Mouse (Mus musculus) small intestine, adult 2 months (tissue): ENCODE results near the gene Lgr4. TPM values are rescaled to one million over a fixed set of nuclear protein-coding genes. Genes with fewer than 3 reads are reported as not detected.

ENCODE experiments used
- H3K27ac ChIP-seq: fragments of 200-500 bp; 2 replicates; pipeline ENCODE4 v1.5.1; 2012; ENCODE audit warnings: low read depth, low read length, control low read depth, inconsistent platforms; ENCODE audit not compliant: insufficient read depth
- H3K27me3 ChIP-seq: fragments of 200-500 bp; 2 replicates; pipeline ENCODE4 v1.6.1; 2012; ENCODE audit warnings: mild to moderate bottlenecking, moderate library complexity, low read length, inconsistent platforms; ENCODE audit not compliant: control insufficient read depth, insufficient read depth
- H3K36me3 ChIP-seq: fragments of 200-500 bp; 2 replicates; pipeline ENCODE4 v1.6.1; 2012; ENCODE audit warnings: mild to moderate bottlenecking, low read length, control low read depth, inconsistent platforms; ENCODE audit not compliant: control insufficient read depth, insufficient read depth
- H3K4me1 ChIP-seq: fragments of 200-500 bp; 2 replicates; pipeline ENCODE4 v1.6.1; 2012; ENCODE audit warnings: low read length, inconsistent platforms, mixed read lengths; ENCODE audit not compliant: control insufficient read depth, insufficient read depth, insufficient read length
- H3K4me3 ChIP-seq: fragments of 200-500 bp; 2 replicates; pipeline ENCODE4 v1.5.1; 2012; ENCODE audit warnings: low read depth, mild to moderate bottlenecking, control low read depth, inconsistent platforms, low read length, moderate library complexity
- CTCF ChIP-seq: fragments of 200-500 bp; IDR thresholded peaks from 2 replicates; pipeline ENCODE4 v1.5.1; 2012; ENCODE audit warnings: low read depth, mild to moderate bottlenecking, control low read depth, inconsistent platforms, low read length, moderate library complexity, mixed read lengths; ENCODE audit not compliant: insufficient replicate concordance, insufficient read length; ENCODE audit errors: extremely low read depth
- POLR2A ChIP-seq: fragments of 200-500 bp; IDR thresholded peaks from 2 replicates; pipeline ENCODE4 v1.6.1; 2012; ENCODE audit warnings: low read depth, mild to moderate bottlenecking, control low read depth, inconsistent platforms, low read length, moderate library complexity
- WGBS: fragments of 180-500 bp; shearing (Covaris S2); methylation state at CpG from one replicate; pipeline ENCODE4 v1.1.7; 2018; 5-methylcytosine and 5-hydroxymethylcytosine counted together
- polyA plus RNA-seq: library from polyadenylated mRNA; depleted of rRNA; stranded (reverse); fragments of >200 nt; gene quantifications from 2 replicates; pipeline ENCODE4 v1.2.3, GENCODE M21; 2012

The Lgr4 gene
- polyA plus RNA-seq, 1 experiment: 51.4 TPM

GRCm38 (mm10) chr2:109992448-109993073 is 75.1 kb downstream of the Lgr4 start:
- Histone ChIP-seq H3K36me3 (no peaks in the 10 kb centered on the region), H3K27ac (peak overlapping the region; percentile 90), H3K4me1 (peaks cover 10% of the 10 kb centered on the region; the same call in 1 of the 2 replicates), H3K4me3 (no peak overlapping the region), H3K27me3 (no peaks in the 10 kb centered on the region)
- 16% methylated on average over 11 of the region's 11 CpGs for WGBS
- TF ChIP-seq CTCF: no peak
- no peak for TF ChIP-seq POLR2A

GRCm38 (mm10) chr2:109993404-109993803 is 76.0 kb downstream of the Lgr4 start:
- Histone ChIP-seq H3K27me3 (no peaks in the 10 kb centered on the region), H3K36me3 (no peaks in the 10 kb centered on the region), H3K27ac (no peak overlapping the region), H3K4me1 (peaks cover 10% of the 10 kb centered on the region; the same call in 1 of the 2 replicates), H3K4me3 (no peak overlapping the region)
- no peak for TF ChIP-seq POLR2A
- TF ChIP-seq CTCF: no peak

GRCm38 (mm10) chr2:109995061-109995460 is 77.6 kb downstream of the Lgr4 start:
- no peaks in the 10 kb centered on the region for H3K27me3 ChIP-seq
- no peak for TF ChIP-seq CTCF
- no peak for TF ChIP-seq POLR2A
- WGBS: 22% methylated on average over 2 of the region's 2 CpGs
- no peak overlapping the region for H3K4me3 ChIP-seq
- peaks cover 10% of the 10 kb centered on the region; the same call in 1 of the 2 replicates for H3K4me1 ChIP-seq
- H3K36me3 ChIP-seq: peaks cover 8% of the 10 kb centered on the region
- H3K27ac ChIP-seq: 0 out of 2 replicates have a peak overlapping the region, but pooled peaks have one; percentile 15

- Histone ChIP-seq H3K4me1 (peaks cover 10% of the 10 kb centered on the region; the same call in 1 of the 2 replicates), H3K36me3 (peaks cover 15% of the 10 kb centered on the region), H3K27ac (no peak overlapping the region), H3K27me3 (no peaks in the 10 kb centered on the region), H3K4me3 (no peak overlapping the region)
- TF ChIP-seq POLR2A (no peak), CTCF (no peak)
- 61% methylated on average over 12 of the region's 12 CpGs for WGBS
These were observed 79.0 kb downstream of the Lgr4 start for GRCm38 (mm10) chr2:109996411-109996810.

- 18% methylated on average over 1 of the region's 1 CpGs for WGBS
- H3K4me1 ChIP-seq: peaks cover 4% of the 10 kb centered on the region; the same call in 1 of the 2 replicates
- H3K36me3 ChIP-seq: peaks cover 48% of the 10 kb centered on the region
- H3K27me3 ChIP-seq: no peaks in the 10 kb centered on the region
- no peak for TF ChIP-seq CTCF
- TF ChIP-seq POLR2A: no peak
- H3K4me3 ChIP-seq: no peak overlapping the region
- peak overlapping the region; percentile 40 for H3K27ac ChIP-seq
These were observed 87.2 kb downstream of the Lgr4 start for GRCm38 (mm10) chr2:110004668-110005067.

- H3K27me3 ChIP-seq: no peaks in the 10 kb centered on the region
- H3K27ac ChIP-seq: no peak overlapping the region; the same call in 1 of the 2 replicates
- WGBS: 29% methylated on average over 3 of the region's 3 CpGs
- peaks cover 4% of the 10 kb centered on the region; the same call in 1 of the 2 replicates for H3K4me1 ChIP-seq
- no peak overlapping the region for H3K4me3 ChIP-seq
- H3K36me3 ChIP-seq: peaks cover 47% of the 10 kb centered on the region
- TF ChIP-seq POLR2A: no peak
- TF ChIP-seq CTCF: no peak
These were observed 87.7 kb downstream of the Lgr4 start for GRCm38 (mm10) chr2:110005164-110005563.

- peaks cover 45% of the 10 kb centered on the region for H3K36me3 ChIP-seq
- no peak overlapping the region for H3K4me3 ChIP-seq
- TF ChIP-seq POLR2A: no peak
- no peak for TF ChIP-seq CTCF
- H3K27me3 ChIP-seq: no peaks in the 10 kb centered on the region
- peaks cover 4% of the 10 kb centered on the region; the same call in 1 of the 2 replicates for H3K4me1 ChIP-seq
- 28% methylated on average over 3 of the region's 3 CpGs for WGBS
- H3K27ac ChIP-seq: no peak overlapping the region
These were observed 88.3 kb downstream of the Lgr4 start for GRCm38 (mm10) chr2:110005596-110006239.
